Mouse (Mus musculus): ENCODE measurements around the gene Fbxo33.

Fbxo33 gene

GRCm38 (mm10) chr12:59195941-59196340 lies 23.6 kb downstream of the Fbxo33 start:
- DNase-seq: no peak

GRCm38 (mm10) chr12:59195065-59195464 lies 24.5 kb downstream of the Fbxo33 start:
- no peak for DNase-seq

GRCm38 (mm10) chr12:59194341-59195003 lies 25.1 kb downstream of the Fbxo33 start:
- no peak for DNase-seq

- no peak for DNase-seq
Measured at GRCm38 (mm10) chr12:59193637-59194036, 25.9 kb downstream of the Fbxo33 start.

GRCm38 (mm10) chr12:59188086-59188682 lies 31.3 kb downstream of the Fbxo33 start:
- DNase-seq: no peak

- no peak for DNase-seq
Measured at GRCm38 (mm10) chr12:59177814-59178213, 41.7 kb downstream of the Fbxo33 start.

GRCm38 (mm10) chr12:59169935-59170334 lies 49.6 kb downstream of the Fbxo33 start:
- DNase-seq: no peak

- DNase-seq: no peak
Measured at GRCm38 (mm10) chr12:59166557-59166956, 53.0 kb downstream of the Fbxo33 start.

- DNase-seq: no peak
Measured at GRCm38 (mm10) chr12:59164522-59164921, 55.0 kb downstream of the Fbxo33 start.

GRCm38 (mm10) chr12:59162797-59163196 lies 56.7 kb downstream of the Fbxo33 start:
- DNase-seq: no peak

GRCm38 (mm10) chr12:59161091-59161490 lies 58.4 kb downstream of the Fbxo33 start:
- DNase-seq: no peak

All from thymus, postnatal 14 days (tissue).